Mouse (Mus musculus) forebrain, embryonic 10.5 days (tissue): ENCODE measurements around the gene Hoxd12. TPM values are rescaled to one million over a fixed set of nuclear protein-coding genes. Genes with fewer than 3 reads are reported as not detected.

Experiments
- DNase-seq: peaks from one replicate; pipeline ENCODE4 v3.0.0-alpha.2; 2017; ENCODE audit warnings: low spot score; ENCODE audit errors: extremely low spot score
- H3K27ac ChIP-seq: fragments of 300-500 bp; sonication (generic); 2 replicates; pipeline ENCODE4 v1.5.1; 2016; ENCODE audit warnings: mild to moderate bottlenecking
- H3K27me3 ChIP-seq: fragments of 300-500 bp; sonication (generic); 2 replicates; pipeline ENCODE4 v1.6.1; 2016; ENCODE audit warnings: mild to moderate bottlenecking; ENCODE audit not compliant: poor library complexity, severe bottlenecking
- H3K36me3 ChIP-seq: fragments of 300-500 bp; sonication (generic); replicated peaks from 2 replicates; pipeline ENCODE4 v1.6.1; 2016; ENCODE audit warnings: mild to moderate bottlenecking, moderate library complexity
- H3K4me1 ChIP-seq: fragments of 300-500 bp; sonication (generic); 2 replicates; pipeline ENCODE4 v1.6.1; 2016
- H3K4me3 ChIP-seq: fragments of 300-500 bp; sonication (generic); 2 replicates; pipeline ENCODE4 v1.5.1; 2016; ENCODE audit warnings: mild to moderate bottlenecking, moderate library complexity
- H3K9me3 ChIP-seq: fragments of 300-500 bp; sonication (generic); 2 replicates; pipeline ENCODE4 v1.6.1; 2016; ENCODE audit warnings: mild to moderate bottlenecking, moderate library complexity
- WGBS: fragments of 180-500 bp; shearing (Covaris S2); methylation state at CpG from one replicate; pipeline ENCODE4 v1.1.7; 2016; 5-methylcytosine and 5-hydroxymethylcytosine counted together
- polyA plus RNA-seq: library from polyadenylated mRNA; unstranded; fragments of >200 nt; fragmentation: Nextera tagmentation; extraction: Ambion mirVana; gene quantifications from 2 replicates; pipeline ENCODE4 v1.2.1, GENCODE M21; 2016

Gene Hoxd12
- polyA plus RNA-seq, 1 experiment from 2014 or later = not detected

GRCm38 (mm10) chr2:74714156-74714789 is 39.5 kb downstream of the Hoxd12 start:
- H3K9me3 ChIP-seq = no peaks in the 10 kb centered on the region
- 2% methylated on average over 18 of the region's 18 CpGs for WGBS
- no peaks in the 10 kb centered on the region for H3K36me3 ChIP-seq
- H3K4me3 ChIP-seq = no peak overlapping the region
- H3K4me1 ChIP-seq = peaks cover 13% of the 10 kb centered on the region
- H3K27ac ChIP-seq = no peak overlapping the region
- DNase-seq = peak; percentile 16
- peaks cover 100% of the 10 kb centered on the region for H3K27me3 ChIP-seq

GRCm38 (mm10) chr2:74714881-74715280 is 40.1 kb downstream of the Hoxd12 start:
- peak; percentile 34 for DNase-seq
- H3K4me3 ChIP-seq = no peak overlapping the region
- no peaks in the 10 kb centered on the region for H3K36me3 ChIP-seq
- H3K27ac ChIP-seq = no peak overlapping the region
- H3K9me3 ChIP-seq = no peaks in the 10 kb centered on the region
- peaks cover 13% of the 10 kb centered on the region for H3K4me1 ChIP-seq
- peaks cover 100% of the 10 kb centered on the region for H3K27me3 ChIP-seq
- WGBS = under 1% methylated on average over 14 of the region's 14 CpGs

GRCm38 (mm10) chr2:74715504-74716241 is 40.9 kb downstream of the Hoxd12 start:
- Histone ChIP-seq H3K9me3 (no peaks in the 10 kb centered on the region), H3K27me3 (peaks cover 100% of the 10 kb centered on the region), H3K4me3 (peak overlapping the region; percentile 39), H3K4me1 (peaks cover 13% of the 10 kb centered on the region), H3K27ac (no peak overlapping the region), H3K36me3 (no peaks in the 10 kb centered on the region)
- 4% methylated on average over 26 of the region's 26 CpGs for WGBS
- DNase-seq = peak; percentile 89

DNA sequence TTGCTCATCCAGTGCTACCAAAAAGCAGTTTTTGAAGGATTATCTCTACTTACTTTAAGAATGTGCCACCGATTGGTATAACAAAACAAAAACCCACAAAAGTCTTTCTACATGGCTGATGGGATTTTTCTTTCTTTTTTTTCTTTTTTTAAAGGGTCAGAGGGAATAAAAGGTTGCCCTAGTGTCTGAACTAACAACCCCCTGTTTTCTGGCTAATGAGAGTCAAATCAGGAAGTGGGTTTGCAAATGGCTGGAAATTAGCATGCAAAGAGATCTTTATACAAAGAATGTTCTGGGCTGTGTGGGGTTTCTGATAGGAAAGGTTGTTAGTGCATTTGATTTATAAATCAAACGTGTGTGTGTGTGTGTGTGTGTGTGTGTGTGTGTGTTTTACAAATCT is 45.6 kb downstream of the Hoxd12 start:
- Histone ChIP-seq H3K27ac (no peak overlapping the region), H3K9me3 (no peaks in the 10 kb centered on the region), H3K4me1 (peaks cover 5% of the 10 kb centered on the region; the same call in 1 of the 2 replicates), H3K4me3 (no peak overlapping the region), H3K27me3 (peaks cover 100% of the 10 kb centered on the region), H3K36me3 (no peaks in the 10 kb centered on the region)
- WGBS = 6% methylated on average over 2 of the region's 2 CpGs
- DNase-seq = no peak

GRCm38 (mm10) chr2:74720955-74721491 is 46.2 kb downstream of the Hoxd12 start:
- no peak overlapping the region for H3K27ac ChIP-seq
- no peak for DNase-seq
- no peaks in the 10 kb centered on the region for H3K9me3 ChIP-seq
- H3K4me3 ChIP-seq = no peak overlapping the region
- 3% methylated on average over 5 of the region's 5 CpGs for WGBS
- H3K27me3 ChIP-seq = peaks cover 100% of the 10 kb centered on the region
- H3K4me1 ChIP-seq = peaks cover 2% of the 10 kb centered on the region; the same call in 1 of the 2 replicates
- H3K36me3 ChIP-seq = no peaks in the 10 kb centered on the region

DNA sequence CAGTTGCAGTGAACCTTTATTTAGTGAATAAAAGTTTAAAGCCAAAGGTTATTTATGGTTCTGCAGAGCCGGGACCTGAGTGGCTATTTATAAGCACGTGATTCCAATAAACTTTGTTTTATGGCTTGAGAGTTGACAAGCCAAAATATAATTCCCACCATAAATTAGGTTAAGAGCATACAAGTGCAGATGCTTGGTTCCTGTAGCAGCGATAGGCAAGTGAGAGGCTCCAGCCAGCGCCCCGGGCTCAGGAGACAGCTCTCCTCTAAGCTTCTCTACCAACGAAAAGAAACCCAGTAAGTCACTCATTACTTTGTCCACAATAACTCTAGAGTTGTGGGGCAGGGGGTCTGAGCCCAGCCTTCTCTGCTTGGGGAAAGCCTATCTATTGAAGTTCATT is 47.1 kb downstream of the Hoxd12 start:
- H3K4me1 ChIP-seq = no peaks in the 10 kb centered on the region
- no peak overlapping the region for H3K27ac ChIP-seq
- H3K9me3 ChIP-seq = no peaks in the 10 kb centered on the region
- no peak for DNase-seq
- H3K36me3 ChIP-seq = no peaks in the 10 kb centered on the region
- H3K27me3 ChIP-seq = peaks cover 100% of the 10 kb centered on the region
- 5% methylated on average over 6 of the region's 6 CpGs for WGBS
- no peak overlapping the region for H3K4me3 ChIP-seq

GRCm38 (mm10) chr2:74722949-74723348 is 48.1 kb downstream of the Hoxd12 start:
- H3K9me3 ChIP-seq = no peaks in the 10 kb centered on the region
- 1% methylated on average over 8 of the region's 8 CpGs for WGBS
- DNase-seq = peak; percentile 31
- peaks cover 7% of the 10 kb centered on the region for H3K4me1 ChIP-seq
- H3K27me3 ChIP-seq = peaks cover 100% of the 10 kb centered on the region
- H3K27ac ChIP-seq = no peak overlapping the region
- no peaks in the 10 kb centered on the region for H3K36me3 ChIP-seq
- H3K4me3 ChIP-seq = no peak overlapping the region

GRCm38 (mm10) chr2:74724244-74725015 is 49.6 kb downstream of the Hoxd12 start:
- no peak overlapping the region for H3K27ac ChIP-seq
- peaks cover 7% of the 10 kb centered on the region for H3K4me1 ChIP-seq
- H3K9me3 ChIP-seq = no peaks in the 10 kb centered on the region
- peaks cover 100% of the 10 kb centered on the region for H3K27me3 ChIP-seq
- no peaks in the 10 kb centered on the region for H3K36me3 ChIP-seq
- 7% methylated on average over 7 of the region's 7 CpGs for WGBS
- DNase-seq = peak; percentile 32
- H3K4me3 ChIP-seq = no peak overlapping the region

- Histone ChIP-seq H3K4me3 (no peak overlapping the region), H3K4me1 (peaks cover 7% of the 10 kb centered on the region), H3K27ac (no peak overlapping the region), H3K9me3 (no peaks in the 10 kb centered on the region), H3K27me3 (peaks cover 100% of the 10 kb centered on the region), H3K36me3 (no peaks in the 10 kb centered on the region)
- WGBS = under 1% methylated on average over 17 of the region's 17 CpGs
- DNase-seq = peak; percentile 45
Measured at GRCm38 (mm10) chr2:74725171-74725570, 50.4 kb downstream of the Hoxd12 start.

DNA sequence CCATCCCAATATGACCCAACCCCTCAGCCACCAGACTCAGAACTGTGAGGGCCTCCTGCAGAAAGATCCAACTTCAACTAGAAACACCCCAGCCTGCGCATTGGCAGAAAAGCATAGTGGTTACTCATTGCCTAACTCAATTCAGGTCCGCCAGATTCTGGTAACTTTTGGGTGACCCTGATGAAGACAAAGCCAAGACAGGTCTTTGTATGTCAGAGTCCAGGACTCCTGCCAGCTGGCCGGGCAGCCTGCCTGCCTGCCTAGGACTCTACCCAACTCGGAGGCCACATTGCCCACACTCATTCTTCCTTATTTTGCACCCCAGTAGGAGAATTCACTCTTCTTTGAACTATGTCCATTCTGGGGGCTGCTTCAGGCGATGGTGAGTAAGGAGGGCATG is 51.7 kb downstream of the Hoxd12 start, which contains the start of gene Gm28230:
Gene Gm28230, plus strand, starts transcription at position 178 of the 400 bp plus-strand sequence.
- Histone ChIP-seq H3K36me3 (no peaks in the 10 kb centered on the region), H3K4me1 (peaks cover 7% of the 10 kb centered on the region), H3K27ac (no peak within 1 kb of the TSS), H3K9me3 (no peaks in the 10 kb centered on the region), H3K4me3 (peak within 1 kb of the TSS; percentile 36), H3K27me3 (peaks cover 100% of the 10 kb centered on the region)
- DNase-seq = peak; percentile 34
- 3% methylated on average over 5 of the region's 5 CpGs for WGBS

GRCm38 (mm10) chr2:74726973-74727639 is 52.3 kb downstream of the Hoxd12 start:
- Histone ChIP-seq H3K36me3 (no peaks in the 10 kb centered on the region), H3K27me3 (peaks cover 100% of the 10 kb centered on the region), H3K27ac (no peak overlapping the region), H3K9me3 (no peaks in the 10 kb centered on the region), H3K4me3 (peak overlapping the region; percentile 36), H3K4me1 (peaks cover 7% of the 10 kb centered on the region)
- DNase-seq = peak; percentile 40
- WGBS = under 1% methylated on average over 43 of the region's 43 CpGs
